ENCODE assay signal across 14 mouse cellular contexts in genomic region chr5:58705561-58705960, GRCm38 (mm10).
"Had no signal": no experiment of that assay in that cellular context is flagged by ENCODE, and none has a peak within 500 bp of the region (broad histone marks: within the 10 kb centered on the region; RNA-seq: fewer than 3 reads in every experiment).

No protein-coding gene starts in this region.

- H3K9ac ChIP-seq: lung, embryonic 14.5 days; midbrain, embryonic 13.5 days; midbrain, embryonic 15.5 days; neural tube, embryonic 12.5 days; stomach, embryonic 15.5 days had no signal

- H3K4me3 ChIP-seq: midbrain, embryonic 10.5 days; midbrain, embryonic 13.5 days; midbrain, embryonic 15.5 days; neural tube, embryonic 12.5 days; stomach, embryonic 15.5 days had no signal

- H3K4me1 ChIP-seq: midbrain, embryonic 10.5 days; midbrain, embryonic 13.5 days; midbrain, embryonic 15.5 days; neural tube, embryonic 12.5 days; stomach, embryonic 15.5 days had no signal

- ATAC-seq: midbrain, embryonic 13.5 days; midbrain, embryonic 15.5 days had no signal

- DNase-seq: lung, adult 18-20 months; lung, embryonic 14.5 days; lung, postnatal 10 days; lung, postnatal 4 days; right cerebral cortex, postnatal 14 days; thymus, adult 2 months; thymus, postnatal 25 days; thymus, postnatal 4 days had no signal

- H3K36me3 ChIP-seq: midbrain, embryonic 10.5 days; midbrain, embryonic 13.5 days; midbrain, embryonic 15.5 days; neural tube, embryonic 12.5 days; stomach, embryonic 15.5 days had no signal

- H3K27me3 ChIP-seq: midbrain, embryonic 13.5 days; midbrain, embryonic 15.5 days; neural tube, embryonic 12.5 days; stomach, embryonic 15.5 days had no signal

- H3K9me3 ChIP-seq: midbrain, embryonic 10.5 days; midbrain, embryonic 13.5 days; midbrain, embryonic 15.5 days; neural tube, embryonic 12.5 days; stomach, embryonic 15.5 days had no signal

- H3K27ac ChIP-seq: midbrain, embryonic 10.5 days; midbrain, embryonic 13.5 days; midbrain, embryonic 15.5 days; neural tube, embryonic 12.5 days; stomach, embryonic 15.5 days; stomach, postnatal 0 days had no signal

- H3K4me2 ChIP-seq: lung, embryonic 14.5 days; midbrain, embryonic 13.5 days; midbrain, embryonic 15.5 days; neural tube, embryonic 12.5 days; stomach, embryonic 15.5 days had no signal
